24 mouse cellular contexts compared by ENCODE assay signal in genomic region chr1:180170071-180170470, GRCm38 (mm10). TPM values are rescaled to one million over a fixed set of nuclear protein-coding genes. Genes with fewer than 3 reads are reported as not detected.
DNase-seq lines count a peak whose midpoint lies in the region; ATAC-seq lines count a peak whose summit lies in the region.
"Had no signal": no experiment of that assay in that cellular context is flagged by ENCODE, and none has a peak within 500 bp of the region (broad histone marks: within the 10 kb centered on the region; RNA-seq: fewer than 3 reads in every experiment).

No protein-coding gene starts in this region.

- H3K4me2 ChIP-seq in heart, embryonic 11.5 days = no peak overlapping the region
- H3K4me2 ChIP-seq: embryonic facial prominence, embryonic 12.5 days; embryonic facial prominence, embryonic 15.5 days; forebrain, embryonic 12.5 days; forebrain, embryonic 15.5 days; hindbrain, embryonic 13.5 days; intestine, embryonic 15.5 days had no signal

- H3K4me1 ChIP-seq in heart, embryonic 11.5 days (ENCODE audit: control insufficient read depth, insufficient read depth, low read length) = no peaks in the 10 kb centered on the region
- H3K4me1 ChIP-seq: embryonic facial prominence, embryonic 12.5 days; embryonic facial prominence, embryonic 15.5 days; forebrain, embryonic 12.5 days; forebrain, embryonic 15.5 days; hindbrain, embryonic 10.5 days; hindbrain, embryonic 13.5 days; intestine, embryonic 15.5 days had no signal

- no peak for ATAC-seq in heart, embryonic 11.5 days (replicated peaks; ENCODE audit: insufficient number of reproducible peaks, low FRiP score, low TSS enrichment)
- ATAC-seq in erythroblast, adult 5-6 weeks (replicated peaks; ENCODE audit: low FRiP score, poor library complexity, severe bottlenecking) = no peak
- ATAC-seq: CD4-positive, CD25-positive, alpha-beta regulatory T cell, adult 4 months; forebrain, embryonic 15.5 days; hindbrain, embryonic 16.5 days; intestine, embryonic 15.5 days had no signal

- 89% methylated on average over 8 of the region's 8 CpGs for WGBS in heart, embryonic 11.5 days (ENCODE audit: insufficient replicate concordance)

- H3K4me3 ChIP-seq in heart, embryonic 11.5 days (ENCODE audit: low read depth, low read length) = no peak overlapping the region
- H3K4me3 ChIP-seq: embryonic facial prominence, embryonic 12.5 days; embryonic facial prominence, embryonic 15.5 days; erythroblast, embryonic 14.5 days; forebrain, embryonic 12.5 days; forebrain, embryonic 15.5 days; hindbrain, embryonic 10.5 days; hindbrain, embryonic 13.5 days; intestine, embryonic 15.5 days had no signal

- DNase-seq in adrenal gland, postnatal 14 days = peak; percentile 4
- no peak for DNase-seq in adrenal gland, postnatal 36 days
- DNase-seq in heart, adult 11 months = peak; percentile 92
- DNase-seq in kidney, adult 18-20 months = peak; percentile 2
- no peak for DNase-seq in kidney, postnatal 4 days
- DNase-seq: cerebellum, adult 11-12 months; cerebellum, adult 8-10 months; cerebellum, postnatal 14 days; gastrocnemius, postnatal 10 days; gastrocnemius, postnatal 36 days; heart, adult 18-20 months; kidney, adult 2 months had no signal

- H3K27ac ChIP-seq in heart, embryonic 11.5 days (ENCODE audit: low read depth, low read length) = no peak overlapping the region
- H3K27ac ChIP-seq: embryonic facial prominence, embryonic 12.5 days; embryonic facial prominence, embryonic 15.5 days; forebrain, embryonic 12.5 days; forebrain, embryonic 15.5 days; hindbrain, embryonic 10.5 days; hindbrain, embryonic 13.5 days; intestine, embryonic 15.5 days had no signal

- 0 out of 2 replicates have a peak, but pooled peaks cover 4% of the 10 kb centered on the region for H3K36me3 ChIP-seq in heart, embryonic 11.5 days (ENCODE audit: control insufficient read depth, insufficient read depth, low read length)
- H3K36me3 ChIP-seq: forebrain, embryonic 15.5 days; intestine, embryonic 15.5 days had no signal

- no peaks in the 10 kb centered on the region for H3K27me3 ChIP-seq in heart, embryonic 11.5 days (ENCODE audit: control insufficient read depth, insufficient read depth, low read length)
- H3K27me3 ChIP-seq: embryonic facial prominence, embryonic 12.5 days; embryonic facial prominence, embryonic 15.5 days; forebrain, embryonic 12.5 days; forebrain, embryonic 15.5 days; hindbrain, embryonic 13.5 days; intestine, embryonic 15.5 days had no signal

- H3K9me3 ChIP-seq in heart, embryonic 11.5 days (replicated peaks; ENCODE audit: control insufficient read depth, low read length) = no peaks in the 10 kb centered on the region
- H3K9me3 ChIP-seq: embryonic facial prominence, embryonic 12.5 days; embryonic facial prominence, embryonic 15.5 days; forebrain, embryonic 12.5 days; forebrain, embryonic 15.5 days; hindbrain, embryonic 10.5 days; hindbrain, embryonic 13.5 days; intestine, embryonic 15.5 days had no signal

- H3K9ac ChIP-seq in heart, embryonic 11.5 days (ENCODE audit: low read depth, low read length) = no peak overlapping the region; the same call in 1 of the 2 replicates
- H3K9ac ChIP-seq: embryonic facial prominence, embryonic 12.5 days; embryonic facial prominence, embryonic 15.5 days; forebrain, embryonic 12.5 days; forebrain, embryonic 15.5 days; hindbrain, embryonic 13.5 days; intestine, embryonic 15.5 days had no signal

RNA-seq across cellular contexts. Expression of gene Coq8a, which starts 29.3 kb away (rescaled TPM):
- total RNA-seq in adrenal gland, postnatal 14 days (2021) = 830 and 1,043 TPM in 2 replicates
- total RNA-seq in adrenal gland, postnatal 36 days (2021) = 100 to 1,000 TPM; 284 to 434 TPM
- 8.6 and 10.8 TPM in 2 replicates for polyA plus RNA-seq in heart, embryonic 11.5 days (2014; fragmentation: Nextera tagmentation; extraction: Ambion mirVana)
- total RNA-seq in erythroblast, adult 5-6 weeks (2015; ENCODE audit: low replicate concordance) = 7.3 TPM in 1 of 2 replicates, not detected in the other
- total RNA-seq in erythroblast, adult 5-6 weeks (2017; ENCODE audit: low replicate concordance) = 2.0 TPM in 1 of 2 replicates, not detected in the other

Comparison
In these comparisons a context has a peak if more than half of its experiments do, and no peak if none do; other contexts are left out.
1. DNase-seq: peak in adrenal gland, postnatal 14 days (single experiment), heart, adult 11 months (single experiment) and kidney, adult 18-20 months (single experiment); none in adrenal gland, postnatal 36 days (0 of 2) and kidney, postnatal 4 days (0 of 2).
2. RNA of gene Coq8a, which starts 29.3 kb away (total RNA-seq): 830 to 1,043 TPM in adrenal gland, postnatal 14 days and 284 to 434 TPM in adrenal gland, postnatal 36 days; 2.0 to 7.3 TPM in erythroblast, adult 5-6 weeks; every median in the first group is over 10 times any median in the second.